Mouse (Mus musculus) heart, postnatal 10 days (tissue): ENCODE data around the gene Heg1. TPM values are rescaled to one million over a fixed set of nuclear protein-coding genes. Genes with fewer than 3 reads are reported as not detected.
A peak's percentile ranks its signal among the peaks of the same experiment; 100 is the strongest.

ENCODE experiments used
- DNase-seq, 2 experiments: peaks; one replicate each; pipeline ENCODE4 v3.0.0; 2021
- intact Hi-C: fragments of 180-260 bp; cut with DNase I; formaldehyde crosslinking; loops from one replicate; pipeline ENCODE4 v1.15.1; 2025
- total RNA-seq, 2 experiments: library from RNA; stranded (reverse); gene quantifications; 2 replicates each; pipeline ENCODE4 v1.2.3; 2021

Heg1 gene
- total RNA-seq, 2 experiments from 2014 or later, result 234 to 263 TPM

- intact Hi-C loops, result loop anchor here (5.0 kb wide), 1 partner anchor 357 kb away; the partner anchor contains the start of gene Zfp148
- no peak for DNase-seq
These were observed 55.0 kb downstream of the Heg1 start for GRCm38 (mm10) chr16:33738949-33739719.

GRCm38 (mm10) chr16:33739802-33740201 lies 55.6 kb downstream of the Heg1 start:
- intact Hi-C loops, result loop anchor here (2.0 to 5.0 kb wide), 4 partner anchors 47 to 433 kb away; partner anchors contain the start of gene Zfp148
- DNase-seq, result peak; percentile 69

- intact Hi-C loops, result loop anchor here (2.0 to 5.0 kb wide), 3 partner anchors 48 to 433 kb away; no protein-coding TSS in a partner anchor
- DNase-seq, result no peak
These were observed 56.2 kb downstream of the Heg1 start for GRCm38 (mm10) chr16:33740416-33740815.

- DNase-seq, result no peak
- intact Hi-C loops, result loop anchor here (2.0 to 5.0 kb wide), 3 partner anchors 49 to 434 kb away; no protein-coding TSS in a partner anchor
These were observed 57.6 kb downstream of the Heg1 start for GRCm38 (mm10) chr16:33741795-33742194.

- intact Hi-C loops, result loop anchor here (5.0 kb wide), 1 partner anchor 435 kb away; no protein-coding TSS in a partner anchor
- DNase-seq, result no peak
These were observed 58.1 kb downstream of the Heg1 start for GRCm38 (mm10) chr16:33742233-33742632.

GRCm38 (mm10) chr16:33744622-33745419 lies 60.7 kb downstream of the Heg1 start:
- DNase-seq, result peak in 1 of 2 experiments; percentile 57
- intact Hi-C loops, result loop anchor here (5.0 kb wide), 2 partner anchors 52 to 438 kb away; no protein-coding TSS in a partner anchor

- intact Hi-C loops, result loop anchor here (5.0 kb wide), 1 partner anchor 52 kb away; no protein-coding TSS in a partner anchor
- DNase-seq, result no peak
These were observed 61.3 kb downstream of the Heg1 start for GRCm38 (mm10) chr16:33745457-33745856.

GRCm38 (mm10) chr16:33746074-33746676 lies 62.0 kb downstream of the Heg1 start:
- no peak for DNase-seq
- intact Hi-C loops, result loop anchor here (5.0 kb wide), 1 partner anchor 51 kb away; no protein-coding TSS in a partner anchor

GRCm38 (mm10) chr16:33747346-33747954 lies 63.3 kb downstream of the Heg1 start:
- DNase-seq, result no peak

GRCm38 (mm10) chr16:33747994-33748393 lies 63.8 kb downstream of the Heg1 start:
- intact Hi-C loops, result loop anchor here (5.0 kb wide), 1 partner anchor 49 kb away; no protein-coding TSS in a partner anchor
- DNase-seq, result no peak

More at GRCm38 (mm10) chr16:33747346-33747954, 63.3 kb downstream of the Heg1 start:
- intact Hi-C loops, result loop anchor here (5.0 kb wide), 1 partner anchor 50 kb away; no protein-coding TSS in a partner anchor

- intact Hi-C loops, result no loop called here
- no peak for DNase-seq
These were observed 67.0 kb downstream of the Heg1 start for GRCm38 (mm10) chr16:33751152-33751551.

- intact Hi-C loops, result no loop called here
- DNase-seq, result no peak
These were observed 67.4 kb downstream of the Heg1 start for GRCm38 (mm10) chr16:33751590-33751989.

- peak; percentile 66 to 74 for DNase-seq
- intact Hi-C loops, result no loop called here
These were observed 68.9 kb downstream of the Heg1 start for GRCm38 (mm10) chr16:33752904-33753578.

- intact Hi-C loops, result no loop called here
- no peak for DNase-seq
These were observed 71.1 kb downstream of the Heg1 start for GRCm38 (mm10) chr16:33755293-33755692.

GRCm38 (mm10) chr16:33755961-33756360 lies 71.8 kb downstream of the Heg1 start:
- intact Hi-C loops, result no loop called here
- no peak for DNase-seq

GRCm38 (mm10) chr16:33756396-33756795 lies 72.2 kb downstream of the Heg1 start:
- peak in 1 of 2 experiments; percentile 3 for DNase-seq
- intact Hi-C loops, result no loop called here

- no peak for DNase-seq
- intact Hi-C loops, result no loop called here
These were observed 75.0 kb downstream of the Heg1 start for GRCm38 (mm10) chr16:33759207-33759606.

GRCm38 (mm10) chr16:33760542-33760941 lies 76.4 kb downstream of the Heg1 start:
- intact Hi-C loops, result no loop called here
- no peak for DNase-seq

- intact Hi-C loops, result no loop called here
- DNase-seq, result no peak
These were observed 76.8 kb downstream of the Heg1 start for GRCm38 (mm10) chr16:33760996-33761395.
